Mouse (Mus musculus) embryo, embryonic 10 days (tissue): ENCODE results near the gene Cdt1.
A peak's percentile ranks its signal among the peaks of the same experiment; 100 is the strongest.

Experiments used
- DNase-seq: peaks from one replicate; pipeline ENCODE4 v3.0.0-alpha.2; 2015; ENCODE audit warnings: low spot score

Cdt1 gene

DNA sequence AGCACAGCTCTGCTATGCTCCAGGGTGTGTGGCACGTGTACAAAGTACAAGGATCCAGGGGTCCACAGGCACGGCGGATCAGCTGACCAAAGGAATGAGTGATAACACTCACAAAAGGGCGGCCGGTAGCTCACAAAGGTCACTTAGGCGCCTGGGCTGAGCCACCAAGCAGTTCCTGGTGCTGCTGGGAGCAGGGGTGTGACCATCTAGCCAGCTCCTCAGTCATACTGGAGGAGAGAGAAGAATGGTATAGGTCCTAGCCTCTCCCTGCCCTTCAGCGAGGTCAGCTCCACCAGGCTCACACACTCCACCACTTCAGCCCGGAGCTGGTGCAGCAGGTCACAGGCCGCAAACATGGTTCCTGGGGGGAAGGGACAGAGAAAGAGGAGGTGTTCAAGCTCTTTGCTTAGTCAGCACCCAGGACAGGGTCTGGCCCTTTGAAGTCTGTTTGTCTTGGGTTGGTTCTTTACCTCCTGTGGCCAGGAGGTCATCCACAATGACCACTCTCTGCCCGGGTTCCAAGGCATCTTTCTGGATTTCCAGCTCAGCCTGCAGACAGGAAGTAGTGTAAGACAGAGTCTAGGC, 6.9 kb downstream of the Cdt1 start:
- DNase-seq: no peak

DNA sequence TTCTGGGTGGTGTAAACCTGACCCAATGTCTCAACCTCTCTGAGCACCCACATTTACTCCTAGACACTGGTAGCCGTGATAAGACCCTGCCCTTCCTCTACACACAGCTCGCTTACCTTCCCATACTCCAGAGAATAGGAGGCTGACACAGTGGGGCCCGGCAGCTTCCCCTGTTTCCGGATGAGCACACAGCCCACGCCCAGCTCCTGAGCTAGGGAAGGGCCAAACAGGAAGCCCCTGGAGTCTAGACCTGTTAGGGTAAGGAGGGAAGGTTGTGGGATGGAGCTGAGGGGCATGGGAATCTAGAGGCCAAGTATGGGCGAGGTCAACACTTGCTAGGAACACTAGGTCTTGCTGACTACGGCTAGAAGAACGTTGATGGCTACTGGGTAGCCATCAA, 7.5 kb downstream of the Cdt1 start:
- no peak for DNase-seq

- DNase-seq: no peak
These were observed 8.2 kb downstream of the Cdt1 start for GRCm38 (mm10) chr8:122575735-122576647.

GRCm38 (mm10) chr8:122576648-122577022, 8.8 kb downstream of the Cdt1 start, which contains the start of gene Aprt:
Gene Aprt (minus strand): TSS chr8:122576909.
- DNase-seq: peak; percentile 96

DNA sequence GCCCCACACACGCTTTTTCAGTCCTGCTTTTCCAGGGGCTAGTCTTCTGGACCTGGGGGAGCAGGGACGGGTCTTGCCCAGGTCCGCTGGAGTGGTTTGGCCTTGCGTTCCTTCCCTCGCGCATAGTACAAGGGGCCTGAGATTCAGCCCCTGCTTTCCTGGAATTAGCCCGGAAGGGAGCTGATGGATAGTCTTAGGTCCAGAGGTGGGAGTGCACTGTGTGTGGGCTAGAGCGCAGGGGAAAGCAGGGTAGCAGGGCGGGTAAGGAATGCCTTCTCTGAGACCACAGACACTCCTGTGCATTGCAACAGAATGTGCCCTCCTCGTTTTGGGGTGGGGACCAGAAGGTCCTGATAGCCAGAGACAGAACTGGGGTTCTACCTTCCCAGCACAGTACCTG, 9.3 kb downstream of the Cdt1 start:
- DNase-seq: peak; percentile 51

DNA sequence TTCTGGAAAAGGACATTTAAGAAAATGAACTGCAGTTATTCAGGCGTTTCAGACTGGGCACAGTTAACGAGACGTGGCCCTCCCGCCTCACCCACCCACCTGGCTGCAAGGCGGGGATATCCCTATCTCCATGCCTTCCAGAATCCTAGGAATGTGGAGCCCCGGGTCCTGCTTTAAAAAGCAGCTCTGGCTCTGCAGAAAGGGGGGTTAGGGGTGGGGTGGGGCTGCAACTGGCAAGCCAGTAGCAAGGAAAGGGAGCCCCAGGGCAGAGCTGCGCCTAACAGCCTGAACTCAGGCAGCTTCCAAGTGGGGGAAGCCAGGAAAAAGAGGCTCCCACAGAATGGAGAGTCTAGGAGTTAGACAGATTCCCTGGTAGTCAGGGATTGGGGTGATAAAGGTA, 11.4 kb downstream of the Cdt1 start:
- DNase-seq: no peak

DNA sequence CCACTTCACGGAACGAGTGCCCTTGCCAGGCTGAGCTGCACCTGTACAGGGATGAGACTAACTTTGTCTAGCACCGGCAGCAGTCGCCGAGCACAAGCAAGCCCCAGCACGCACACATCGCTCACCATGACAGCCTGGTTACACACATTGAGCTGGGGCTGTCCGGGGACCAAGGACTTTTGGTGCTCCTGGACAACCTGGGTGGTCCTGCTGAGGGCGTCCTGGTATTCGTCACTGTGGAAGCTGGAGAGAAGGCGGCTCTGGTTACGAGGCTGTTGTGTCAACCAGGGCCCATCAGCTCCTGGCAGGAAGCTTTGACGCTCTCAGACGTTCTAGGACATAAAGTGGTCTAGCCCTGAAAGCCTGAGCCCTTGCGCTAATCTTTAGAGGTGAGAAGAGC, 13.1 kb downstream of the Cdt1 start:
- peak; percentile 60 for DNase-seq

- no peak for DNase-seq
These were observed 17.2 kb downstream of the Cdt1 start for GRCm38 (mm10) chr8:122584981-122585380.

DNA sequence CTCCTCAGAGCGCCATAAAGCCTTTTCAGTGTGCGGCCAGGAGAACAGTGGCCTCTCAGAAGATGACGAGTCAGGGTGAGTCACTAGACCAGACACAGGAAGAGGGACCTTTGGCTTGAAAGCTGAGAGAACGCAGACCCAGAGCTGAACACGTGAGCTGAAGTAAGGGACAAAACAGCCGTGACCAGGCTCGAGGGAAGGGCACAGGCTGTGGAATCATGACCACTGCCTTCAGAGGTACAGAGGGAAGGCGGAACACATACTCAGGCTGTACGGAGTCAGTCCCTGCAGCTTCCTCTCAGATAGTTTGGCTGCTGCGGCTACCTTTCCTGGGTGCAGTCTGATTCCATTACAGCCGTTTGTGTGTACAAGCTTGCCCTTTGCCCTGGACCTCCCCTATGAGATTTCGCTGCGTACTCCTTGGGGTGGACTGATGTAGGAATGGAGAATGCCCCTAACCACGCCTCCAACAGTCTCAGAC, 17.6 kb downstream of the Cdt1 start:
- no peak for DNase-seq

- DNase-seq: no peak
These were observed 18.4 kb downstream of the Cdt1 start for GRCm38 (mm10) chr8:122586171-122586570.

DNA sequence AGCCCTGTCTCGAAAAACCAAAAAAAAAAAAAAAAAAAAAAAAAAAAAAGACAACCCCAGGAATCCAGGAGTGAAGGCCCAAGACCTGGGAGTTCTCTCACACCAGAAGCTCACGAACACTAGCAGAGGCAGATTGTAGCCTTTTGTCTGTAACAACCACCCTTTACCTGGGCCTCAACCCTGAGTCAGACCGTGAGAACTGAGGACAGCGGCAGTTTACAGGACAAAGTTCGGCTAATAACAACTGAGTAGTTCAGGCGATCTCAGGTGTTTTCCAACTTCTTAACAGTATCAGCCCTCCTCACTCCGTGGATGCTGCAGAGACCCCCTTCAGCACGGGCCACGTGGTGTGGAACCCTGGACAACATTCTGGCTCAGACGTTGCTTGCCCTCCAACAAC, 18.9 kb downstream of the Cdt1 start:
- no peak for DNase-seq

GRCm38 (mm10) chr8:122593240-122593639, 25.4 kb downstream of the Cdt1 start:
- DNase-seq: no peak

GRCm38 (mm10) chr8:122593783-122594507, 26.1 kb downstream of the Cdt1 start:
- no peak for DNase-seq

DNA sequence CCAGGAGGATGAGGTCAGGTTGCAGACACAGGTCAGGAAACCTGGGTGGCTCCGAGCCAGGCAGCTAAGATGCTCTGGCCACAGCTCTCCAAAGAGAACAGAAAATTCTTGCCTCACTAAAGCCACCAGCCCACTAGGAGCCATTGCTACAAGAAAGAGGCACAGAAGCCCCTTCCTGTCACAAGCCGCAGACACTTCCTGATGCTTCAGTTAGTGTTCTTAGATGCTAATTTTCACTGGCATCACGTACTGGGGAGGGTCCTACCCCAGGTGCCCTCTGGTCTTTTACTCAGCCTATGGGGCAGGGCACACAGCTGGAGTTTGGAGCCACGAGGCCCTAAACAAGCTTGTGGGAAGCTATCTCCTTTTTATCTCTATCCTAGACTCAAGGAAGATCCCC, 28.2 kb downstream of the Cdt1 start:
- no peak for DNase-seq

GRCm38 (mm10) chr8:122600666-122601065, 32.9 kb downstream of the Cdt1 start:
- no peak for DNase-seq

DNA sequence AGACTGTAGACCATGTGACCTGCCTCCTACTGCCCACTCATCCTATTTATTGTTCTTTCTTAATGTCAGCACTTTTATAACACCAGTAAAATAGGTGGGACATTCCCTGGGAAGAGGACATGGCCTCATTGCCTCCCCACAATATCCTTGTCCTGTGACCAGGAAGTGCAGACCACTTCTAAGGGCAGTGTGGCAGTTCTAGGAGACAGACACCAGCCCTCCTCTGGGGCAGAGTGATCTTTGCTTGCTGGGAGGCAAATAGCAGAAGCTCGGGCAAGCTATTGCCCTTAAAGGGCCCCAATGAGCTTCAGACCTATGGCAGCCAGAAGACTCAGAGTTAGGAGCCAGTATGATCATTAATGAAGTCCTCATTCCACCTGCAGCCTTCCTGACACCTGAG, 36.8 kb downstream of the Cdt1 start:
- DNase-seq: no peak

DNA sequence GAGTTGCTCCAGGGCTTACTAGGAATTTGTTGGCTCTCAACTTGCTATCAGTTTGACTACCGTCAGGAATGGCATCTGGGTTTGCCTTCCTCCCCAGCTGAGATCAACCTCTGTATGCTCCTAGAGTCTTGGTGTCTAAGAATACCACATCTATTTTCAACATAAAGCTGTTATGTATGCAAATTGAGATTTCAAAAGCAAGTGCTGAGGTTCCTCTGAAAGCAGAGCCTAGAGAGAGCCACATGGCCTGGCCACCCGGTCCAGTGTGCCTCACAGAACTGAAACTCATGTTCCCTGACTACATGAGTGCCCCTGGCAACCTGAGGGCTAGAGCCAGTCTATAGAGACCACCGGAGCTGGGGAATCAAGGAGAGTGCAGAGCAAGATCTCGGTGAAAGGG, 37.6 kb downstream of the Cdt1 start:
- no peak for DNase-seq

DNA sequence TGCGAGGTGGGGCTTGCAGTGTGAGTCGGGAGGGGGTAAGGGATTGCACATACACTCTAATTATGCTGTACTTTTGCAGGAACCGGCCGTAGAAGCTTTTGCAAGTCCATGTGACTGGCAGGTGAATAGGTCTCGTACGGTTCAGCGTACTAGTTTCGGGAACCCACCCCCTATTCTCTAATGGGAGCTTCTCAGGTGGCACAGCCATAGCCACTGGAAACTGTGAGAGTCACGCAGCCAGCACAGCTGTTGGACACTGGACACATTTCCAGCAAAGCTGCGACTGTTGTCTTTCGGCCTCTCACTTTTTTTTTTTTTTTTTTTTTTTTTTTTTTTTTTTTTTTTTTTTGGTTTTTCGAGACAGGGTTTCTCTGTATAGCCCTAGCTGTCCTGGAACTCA, 39.0 kb downstream of the Cdt1 start:
- no peak for DNase-seq

DNA sequence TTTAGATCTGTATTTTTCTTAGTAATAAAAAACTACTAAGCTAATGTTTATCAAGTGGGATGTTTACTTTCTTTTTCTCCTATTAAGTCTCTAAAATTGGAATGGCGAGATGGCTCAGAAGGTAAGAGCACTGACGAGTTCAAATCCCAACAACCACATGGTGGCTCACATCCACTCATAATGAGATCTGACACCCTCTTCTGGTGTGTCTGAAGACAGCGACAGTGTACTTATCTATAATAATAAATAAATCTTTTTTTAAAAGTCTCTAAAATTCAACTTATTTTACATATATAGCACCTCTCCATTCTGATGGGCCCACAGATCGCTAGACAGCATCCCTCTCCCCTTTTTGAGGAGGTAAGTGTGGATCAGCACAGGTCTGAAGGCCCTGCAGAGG, 42.4 kb downstream of the Cdt1 start:
- DNase-seq: no peak

GRCm38 (mm10) chr8:122610612-122611277, 42.9 kb downstream of the Cdt1 start:
- no peak for DNase-seq

DNA sequence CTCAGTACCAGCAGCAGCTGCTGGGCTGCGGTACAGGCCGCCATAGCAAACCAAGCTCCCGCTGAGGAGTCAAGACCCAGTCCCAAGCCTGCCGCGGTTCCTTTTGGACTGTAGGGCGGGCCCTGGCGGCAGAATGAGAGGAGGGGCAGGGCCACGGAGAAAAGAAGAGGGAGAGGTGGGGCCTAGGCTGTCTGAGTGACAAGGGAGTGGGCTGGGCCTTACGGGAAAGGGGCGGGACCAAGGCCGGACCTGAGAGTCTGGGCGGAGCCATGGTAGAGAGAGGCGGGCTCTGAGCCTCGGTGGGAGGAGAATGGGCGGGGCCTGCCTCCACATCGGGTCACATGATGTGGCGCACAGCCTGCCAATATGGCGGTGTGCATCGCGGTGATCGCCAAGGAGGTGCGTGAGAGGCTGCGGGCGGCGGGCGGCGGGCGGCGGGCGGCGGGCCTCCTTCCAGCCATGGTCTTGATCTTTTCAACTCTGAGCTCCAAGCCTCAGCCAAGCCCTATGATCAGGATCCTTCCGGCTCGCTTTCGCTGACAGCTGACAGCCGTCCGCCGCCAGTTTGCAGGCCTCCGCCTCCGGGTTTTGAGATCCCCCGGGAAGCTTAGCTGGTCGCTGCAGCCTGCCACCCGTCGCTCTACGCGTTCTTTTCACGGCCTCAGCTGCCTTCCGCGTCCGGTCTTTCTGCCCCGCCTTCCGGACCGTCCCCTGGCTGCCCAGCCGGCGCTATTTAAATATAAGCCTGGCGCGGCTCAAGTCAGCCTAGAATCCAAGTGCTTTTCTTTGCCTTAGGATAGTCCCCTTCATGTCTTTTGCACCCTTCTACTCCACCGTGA, 43.7 kb downstream of the Cdt1 start, which contains the start of the genes Galns and Trappc2l:
Gene Galns, minus strand, starts transcription at position 169 of the 839 bp plus-strand sequence.
Gene Trappc2l, plus strand, starts transcription at position 346 of the 839 bp plus-strand sequence.
- DNase-seq: peak; percentile 99
